Mouse (Mus musculus): ENCODE measurements around the gene Notch1.

GRCm38 (mm10) chr2:26471652-26472285 lies 44.7 kb downstream of the Notch1 start:
- TF ChIP-seq CTCF (IDR thresholded peaks at IDR 0.05) = no peak
- no peak for TF ChIP-seq EP300 (IDR thresholded peaks at IDR 0.05)

Data from lung, postnatal 0 days (tissue).